Mouse (Mus musculus) testis, adult 2 months (tissue): ENCODE measurements around the gene Slc25a41.

Experiments used
- CTCF ChIP-seq: fragments of 200-500 bp; IDR thresholded peaks from 2 replicates; pipeline ENCODE4 v1.5.1; 2012; ENCODE audit warnings: low read depth, mild to moderate bottlenecking, inconsistent platforms, low read length, moderate library complexity; ENCODE audit not compliant: control insufficient read depth, insufficient read depth, insufficient replicate concordance
- POLR2A ChIP-seq: fragments of 200-500 bp; IDR thresholded peaks from 2 replicates; pipeline ENCODE4 v1.6.1; 2012; ENCODE audit warnings: low read depth, mild to moderate bottlenecking, inconsistent platforms, low read length, moderate library complexity; ENCODE audit not compliant: control insufficient read depth

GRCm38 (mm10) chr17:57007137-57007905 is 34.1 kb downstream of the Slc25a41 start:
- TF ChIP-seq CTCF (peak; percentile 30; the same call in 1 of the 2 replicates), POLR2A (no peak)
